Mouse (Mus musculus) adrenal gland, adult 8-10 months (tissue): ENCODE data around the gene Plekha6. TPM values are rescaled to one million over a fixed set of nuclear protein-coding genes. Genes with fewer than 3 reads are reported as not detected.

Experiments used
- DNase-seq: peaks from one replicate; pipeline ENCODE4 v3.0.0; 2022
- total RNA-seq, 4 experiments: library from RNA; stranded (reverse); gene quantifications; 2 replicates each; pipeline ENCODE4 v1.2.4; 2022

Plekha6 gene
- total RNA-seq, 4 experiments from 2014 or later = 16.1 to 56.7 (median 33.1) TPM

GRCm38 (mm10) chr1:133146014-133147009 lies 17.7 kb upstream of the Plekha6 start:
- DNase-seq = no peak

- no peak for DNase-seq
Measured at GRCm38 (mm10) chr1:133147324-133147723, 16.7 kb upstream of the Plekha6 start.

GRCm38 (mm10) chr1:133148122-133148521 lies 15.9 kb upstream of the Plekha6 start:
- DNase-seq = no peak

- DNase-seq = no peak
Measured at GRCm38 (mm10) chr1:133150556-133150955, 13.5 kb upstream of the Plekha6 start.

GRCm38 (mm10) chr1:133152213-133152612 lies 11.8 kb upstream of the Plekha6 start:
- DNase-seq = no peak

GRCm38 (mm10) chr1:133155270-133155669 lies 8.7 kb upstream of the Plekha6 start:
- DNase-seq = no peak

GRCm38 (mm10) chr1:133159128-133159564 lies 4.9 kb upstream of the Plekha6 start:
- DNase-seq = no peak

- no peak for DNase-seq
Measured at GRCm38 (mm10) chr1:133161559-133161958, 2.5 kb upstream of the Plekha6 start.

- DNase-seq = no peak
Measured at GRCm38 (mm10) chr1:133162046-133162445, 2.0 kb upstream of the Plekha6 start.

GRCm38 (mm10) chr1:133162981-133163380 lies 1.0 kb upstream of the Plekha6 start:
- DNase-seq = no peak

- no peak for DNase-seq
Measured at GRCm38 (mm10) chr1:133164591-133165011, 591 bp downstream of the Plekha6 start.

- no peak for DNase-seq
Measured at GRCm38 (mm10) chr1:133165111-133165510, 1.1 kb downstream of the Plekha6 start.

- no peak for DNase-seq
Measured at GRCm38 (mm10) chr1:133168318-133169060, 4.5 kb downstream of the Plekha6 start.

GRCm38 (mm10) chr1:133170196-133170595 lies 6.2 kb downstream of the Plekha6 start:
- DNase-seq = no peak

- no peak for DNase-seq
Measured at GRCm38 (mm10) chr1:133171357-133171756, 7.3 kb downstream of the Plekha6 start.

- no peak for DNase-seq
Measured at GRCm38 (mm10) chr1:133175150-133175549, 11.1 kb downstream of the Plekha6 start.

- DNase-seq = no peak
Measured at GRCm38 (mm10) chr1:133177480-133178172, 13.6 kb downstream of the Plekha6 start.

- DNase-seq = no peak
Measured at GRCm38 (mm10) chr1:133178732-133179440, 14.9 kb downstream of the Plekha6 start.

- DNase-seq = peak; percentile 61
Measured at GRCm38 (mm10) chr1:133181072-133182015, 17.3 kb downstream of the Plekha6 start.

- DNase-seq = no peak
Measured at GRCm38 (mm10) chr1:133182016-133182705, 18.2 kb downstream of the Plekha6 start.
